Mouse (Mus musculus) embryo, embryonic 10 days (tissue): ENCODE results near the gene Slc1a3.

Experiments used
- DNase-seq: peaks from one replicate; pipeline ENCODE4 v3.0.0-alpha.2; 2015; ENCODE audit warnings: low spot score

Gene Slc1a3

DNA sequence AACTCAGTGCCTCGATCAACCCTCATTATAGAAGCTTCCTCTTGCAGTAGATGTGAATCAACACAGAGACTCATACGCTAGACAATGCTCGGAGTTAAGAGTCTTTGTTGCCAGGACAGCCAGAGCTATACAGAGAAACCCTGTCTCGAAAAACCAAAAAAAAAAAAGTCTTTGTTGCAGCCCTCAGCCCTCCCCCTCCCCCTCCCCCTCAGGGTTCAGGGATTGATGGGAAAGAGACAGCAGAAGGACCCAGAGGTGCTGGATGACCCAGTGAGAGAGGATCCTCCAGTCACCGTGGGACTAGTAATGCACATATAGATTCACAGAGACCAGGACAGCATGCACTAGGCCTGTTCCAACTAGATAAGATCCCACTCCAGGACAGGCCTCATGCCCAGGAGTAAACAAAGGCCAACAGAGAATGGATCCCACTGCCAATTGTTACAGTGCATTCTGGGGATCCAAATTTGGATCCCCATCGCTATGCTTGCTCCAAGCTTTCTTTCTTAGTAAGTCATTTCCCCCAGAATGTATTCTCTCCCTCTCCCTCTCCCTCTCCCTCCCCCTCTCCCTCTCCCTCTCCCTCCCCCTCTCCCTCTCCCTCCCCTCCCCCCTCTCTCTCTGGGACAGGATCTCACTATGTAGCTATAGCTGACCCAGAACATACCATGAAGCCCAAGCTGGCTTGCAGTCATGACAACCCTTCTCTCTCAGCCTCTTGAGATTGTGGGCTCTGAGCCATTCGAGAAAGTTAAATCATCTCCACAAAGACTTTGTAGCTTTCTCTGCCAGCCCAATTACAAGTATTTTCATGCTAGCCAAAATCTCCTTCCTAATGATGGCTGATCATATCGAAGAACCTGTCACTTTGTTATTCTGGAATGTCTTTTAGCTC lies 52.2 kb downstream of the Slc1a3 start:
- DNase-seq: no peak

DNA sequence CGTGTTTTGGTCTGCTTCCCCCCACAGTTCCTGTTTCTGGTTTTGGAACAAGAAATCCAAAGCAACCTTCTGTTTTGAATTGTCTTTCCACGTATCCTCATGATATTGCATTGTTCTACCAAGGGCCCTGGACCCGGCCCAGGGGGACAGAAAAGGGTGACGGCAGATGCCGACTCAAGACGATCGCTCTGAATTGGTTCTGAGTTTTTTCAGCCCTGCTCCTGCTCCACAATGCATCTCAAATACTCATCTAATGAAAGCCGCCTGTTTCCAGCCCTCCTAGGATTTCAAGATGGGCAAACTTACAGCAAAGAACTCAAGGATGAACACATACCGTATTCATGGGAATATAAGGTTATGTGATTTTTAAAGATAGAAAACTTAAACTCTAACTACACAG lies 55.3 kb downstream of the Slc1a3 start:
- no peak for DNase-seq

DNA sequence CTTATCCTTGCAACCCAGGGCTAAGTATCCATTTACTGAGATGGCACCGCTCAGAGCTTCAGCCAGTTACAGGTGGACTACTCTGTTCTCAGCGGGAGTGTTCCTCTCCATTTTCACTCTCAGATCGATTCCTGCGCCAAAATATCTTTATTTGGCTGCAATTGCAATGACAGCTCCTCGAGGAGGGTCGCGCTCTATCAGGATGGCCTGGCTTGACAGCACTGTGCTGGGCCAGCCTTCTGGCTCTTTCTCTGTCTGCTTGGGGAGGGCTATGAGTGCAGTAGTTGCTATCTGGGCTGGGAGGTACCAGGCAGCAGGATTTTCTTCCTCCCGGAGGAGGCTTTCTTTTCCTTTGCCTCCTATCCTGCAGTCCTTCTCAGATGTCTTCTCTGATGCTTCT lies 57.9 kb downstream of the Slc1a3 start:
- no peak for DNase-seq

- no peak for DNase-seq
Measured at GRCm38 (mm10) chr15:8643997-8644692, 66.4 kb downstream of the Slc1a3 start.

DNA sequence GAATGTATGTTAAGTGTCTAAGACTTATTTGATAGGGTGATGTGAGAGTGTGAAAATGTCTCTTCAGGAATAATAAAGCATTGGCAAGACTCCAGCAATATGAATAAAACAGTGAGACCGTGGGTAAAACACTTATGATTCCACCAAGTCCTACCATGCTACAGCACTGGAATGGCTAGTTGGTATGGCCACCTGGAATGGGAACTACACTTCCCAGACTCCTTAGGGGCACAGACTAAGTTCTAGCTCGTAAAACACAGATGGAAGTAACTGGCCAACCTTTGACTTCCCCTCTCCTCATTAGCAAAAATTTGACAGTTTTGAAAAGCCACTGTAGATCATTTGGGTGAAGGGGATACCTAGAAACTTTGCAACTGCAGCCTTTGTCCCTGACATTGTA lies 70.7 kb downstream of the Slc1a3 start:
- DNase-seq: no peak

DNA sequence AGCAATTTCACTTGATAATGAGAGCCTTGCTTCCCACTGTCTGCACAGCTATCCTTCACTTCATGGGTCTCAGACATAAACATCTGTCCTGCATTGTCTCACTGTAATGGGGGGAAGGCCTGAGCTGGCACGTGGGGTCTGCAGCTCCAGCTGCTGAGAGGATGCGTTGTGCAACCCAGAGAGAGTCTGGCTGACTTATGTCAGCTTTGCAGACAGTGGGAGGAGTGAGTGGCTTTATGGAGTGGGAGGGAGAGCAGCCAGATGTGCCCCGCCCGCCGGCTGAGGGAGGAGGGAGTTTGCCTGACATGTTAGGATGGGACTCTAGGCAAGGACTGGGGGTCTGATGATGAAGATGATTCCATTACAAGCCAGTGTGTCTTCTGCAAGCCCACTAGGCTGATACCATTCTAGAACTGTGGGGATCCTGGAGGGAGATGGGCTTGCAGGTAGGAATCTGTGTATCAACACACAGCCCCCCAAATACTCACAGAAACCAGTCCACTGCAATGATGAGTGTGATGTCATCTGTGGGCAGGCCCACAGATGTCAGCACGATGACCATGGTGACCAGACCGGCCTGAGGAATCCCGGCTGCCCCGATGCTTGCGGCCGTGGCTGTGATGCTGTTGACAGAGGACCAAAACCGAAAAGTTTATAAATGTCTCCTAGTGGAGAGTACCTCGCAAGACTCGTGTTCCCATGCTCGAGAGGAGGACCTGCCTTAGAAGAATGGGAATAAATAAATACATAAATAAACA lies 71.8 kb downstream of the Slc1a3 start:
- DNase-seq: no peak

DNA sequence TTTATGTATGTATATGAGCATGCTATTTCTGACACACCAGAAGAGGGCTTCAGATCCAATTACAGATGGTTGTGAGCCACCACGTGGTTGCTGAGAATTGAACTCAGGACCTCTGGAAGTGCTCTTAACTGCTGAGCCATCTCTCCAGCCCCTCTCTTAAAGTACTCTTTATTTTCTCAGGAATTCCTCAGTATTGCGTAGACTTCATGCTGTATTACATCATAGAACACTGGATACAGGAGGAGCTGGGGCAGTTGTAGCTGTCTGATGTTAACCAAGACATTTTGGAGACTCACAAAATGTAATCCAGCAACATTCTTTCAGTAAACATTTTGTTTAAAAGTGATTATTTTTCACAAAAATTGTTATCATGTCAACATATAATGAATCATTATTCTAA lies 73.3 kb downstream of the Slc1a3 start:
- no peak for DNase-seq

DNA sequence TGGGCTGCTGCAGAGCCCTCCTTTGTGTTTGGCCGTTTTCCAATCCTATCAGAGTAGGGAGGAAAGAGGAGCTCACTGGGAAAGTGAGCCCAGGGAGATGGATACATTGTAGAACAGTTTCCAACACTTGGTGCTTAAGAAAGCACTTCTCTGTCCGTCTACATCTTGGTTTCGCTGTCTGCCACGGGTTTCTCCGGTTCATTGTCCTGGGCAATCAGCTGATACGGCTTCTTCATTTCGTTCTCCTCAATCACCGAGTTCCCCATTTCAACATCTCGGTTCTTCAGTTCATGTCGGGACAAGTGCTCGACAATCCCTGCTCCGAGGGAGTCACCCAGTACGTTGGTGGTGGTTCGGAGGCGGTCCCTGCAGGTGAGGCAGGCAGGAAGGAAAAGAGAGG lies 74.6 kb downstream of the Slc1a3 start:
- DNase-seq: no peak

- DNase-seq: no peak
Measured at GRCm38 (mm10) chr15:8634807-8635206, 75.8 kb downstream of the Slc1a3 start.

GRCm38 (mm10) chr15:8634355-8634754 lies 76.2 kb downstream of the Slc1a3 start:
- DNase-seq: no peak

DNA sequence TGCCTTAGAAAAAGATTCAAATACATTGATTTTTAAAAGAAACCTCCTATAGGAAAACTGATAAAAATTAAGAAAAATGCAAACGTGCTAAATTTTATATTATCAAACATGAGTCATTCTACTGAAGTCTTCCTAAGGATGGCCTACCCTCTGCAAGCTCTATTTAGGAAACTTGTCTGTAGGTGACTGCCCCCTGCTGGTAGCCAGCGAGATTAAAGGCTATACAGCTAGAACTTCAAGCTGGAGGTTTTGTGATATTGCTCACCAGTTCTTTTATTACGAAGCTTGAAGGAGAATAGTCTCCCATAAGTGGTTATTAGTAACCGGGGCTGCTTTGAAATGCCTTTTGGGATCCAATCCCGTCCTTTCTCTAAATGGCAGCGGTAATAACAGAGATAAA lies 77.2 kb downstream of the Slc1a3 start:
- DNase-seq: peak; percentile 69

DNA sequence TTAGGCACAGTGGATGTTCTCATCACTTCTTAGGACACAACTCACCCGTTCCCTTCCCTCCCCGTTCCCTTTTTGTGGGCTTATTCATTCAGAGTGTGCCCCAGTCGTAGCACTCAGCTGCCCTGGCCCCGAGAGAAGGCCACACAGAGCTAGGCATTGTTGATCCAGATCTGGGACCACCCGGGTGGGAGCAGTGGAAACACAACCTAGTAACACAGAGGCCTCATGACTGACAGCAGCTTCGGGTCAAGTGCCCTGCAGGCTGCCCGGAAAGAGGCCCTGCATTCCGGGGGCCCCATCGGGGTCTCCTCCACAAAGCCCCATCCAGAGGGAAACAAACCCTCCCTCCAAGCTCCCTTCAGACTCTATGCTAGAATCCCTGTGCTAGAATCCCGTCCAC lies 78.2 kb downstream of the Slc1a3 start:
- peak; percentile 84 for DNase-seq

DNA sequence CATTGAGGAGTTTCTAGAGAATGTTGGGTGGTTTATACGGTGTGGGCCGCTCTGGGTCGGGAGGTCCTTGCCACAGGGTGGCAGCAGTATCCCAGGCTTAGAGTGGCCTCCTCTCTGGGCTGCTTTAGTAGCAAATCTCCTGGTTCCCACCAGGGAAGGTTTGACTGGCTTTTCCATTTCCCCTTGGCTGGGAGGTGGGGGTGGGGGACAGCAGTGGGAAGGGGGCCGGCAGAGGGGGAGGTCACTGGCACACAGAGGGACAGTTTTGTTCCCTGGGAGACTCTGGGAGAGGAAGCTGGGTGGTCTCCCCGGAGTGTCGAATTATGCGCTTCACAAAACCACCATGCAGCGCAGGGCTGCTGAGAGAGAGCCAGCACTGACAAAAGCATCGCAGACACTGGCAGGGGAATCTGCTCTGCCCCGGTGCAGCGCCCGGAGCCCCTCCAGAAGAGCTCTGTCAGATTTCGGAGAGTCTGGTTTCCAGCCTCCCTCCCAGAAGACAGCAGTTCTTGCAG lies 81.2 kb downstream of the Slc1a3 start:
- DNase-seq: peak; percentile 89

DNA sequence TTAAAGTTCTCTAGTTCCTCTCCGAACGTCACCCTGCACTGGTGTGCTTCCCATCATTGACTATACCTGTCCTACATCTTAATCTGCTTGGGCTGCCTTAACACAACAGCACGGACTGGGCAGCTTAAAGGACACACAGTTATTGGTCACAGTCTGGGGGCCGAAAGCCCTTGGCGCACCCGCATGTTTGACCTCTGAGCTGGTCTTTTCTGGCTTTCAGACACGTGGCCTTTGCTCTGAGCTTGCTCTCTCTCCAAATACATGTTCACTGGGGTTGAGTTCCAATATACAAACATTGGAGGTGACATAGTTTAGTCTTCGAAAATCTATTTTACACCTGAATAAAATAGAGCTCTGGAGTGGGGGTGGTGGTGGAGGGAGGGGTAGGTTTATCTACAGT lies 82.4 kb downstream of the Slc1a3 start:
- DNase-seq: no peak

- peak; percentile 87 for DNase-seq
Measured at GRCm38 (mm10) chr15:8627097-8627537, 83.4 kb downstream of the Slc1a3 start.

DNA sequence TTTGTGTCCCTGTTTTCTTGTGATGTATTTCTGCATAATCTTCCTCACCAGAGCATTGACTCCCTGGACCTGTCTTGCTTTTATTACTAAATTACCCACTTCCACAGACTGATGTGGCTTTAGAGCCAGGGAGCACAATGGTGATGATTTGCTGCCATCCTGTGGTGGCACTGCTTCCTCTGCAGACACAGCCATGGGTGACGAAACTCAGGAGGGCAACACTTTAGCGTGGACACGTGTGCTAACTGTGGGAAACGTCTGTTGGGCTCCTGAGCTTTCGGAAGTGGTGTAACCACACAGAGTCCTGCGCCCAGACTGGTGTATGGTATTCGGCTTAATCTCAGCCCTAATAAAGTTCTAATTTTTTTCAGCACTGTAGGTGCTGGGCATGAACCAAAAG lies 85.2 kb downstream of the Slc1a3 start:
- peak; percentile 68 for DNase-seq

DNA sequence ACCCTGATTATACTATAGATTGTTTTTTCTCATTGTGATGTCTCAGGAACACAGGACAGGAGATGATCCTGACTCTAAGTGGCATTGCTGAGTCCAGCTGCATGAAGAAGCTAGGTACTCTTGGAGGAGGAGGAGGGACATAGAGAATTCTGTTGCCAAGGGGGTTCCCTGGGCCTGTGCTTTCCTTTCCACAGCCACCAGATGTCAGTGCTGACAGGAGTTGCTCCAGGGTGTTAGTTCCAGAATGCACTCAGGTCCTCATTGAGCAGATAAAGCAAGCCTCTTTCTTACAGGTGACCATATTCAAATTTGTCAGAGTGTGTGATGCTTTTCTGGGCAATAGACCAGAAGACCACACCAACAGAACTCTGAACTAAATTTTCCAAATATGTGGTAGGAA lies 86.7 kb downstream of the Slc1a3 start:
- no peak for DNase-seq

DNA sequence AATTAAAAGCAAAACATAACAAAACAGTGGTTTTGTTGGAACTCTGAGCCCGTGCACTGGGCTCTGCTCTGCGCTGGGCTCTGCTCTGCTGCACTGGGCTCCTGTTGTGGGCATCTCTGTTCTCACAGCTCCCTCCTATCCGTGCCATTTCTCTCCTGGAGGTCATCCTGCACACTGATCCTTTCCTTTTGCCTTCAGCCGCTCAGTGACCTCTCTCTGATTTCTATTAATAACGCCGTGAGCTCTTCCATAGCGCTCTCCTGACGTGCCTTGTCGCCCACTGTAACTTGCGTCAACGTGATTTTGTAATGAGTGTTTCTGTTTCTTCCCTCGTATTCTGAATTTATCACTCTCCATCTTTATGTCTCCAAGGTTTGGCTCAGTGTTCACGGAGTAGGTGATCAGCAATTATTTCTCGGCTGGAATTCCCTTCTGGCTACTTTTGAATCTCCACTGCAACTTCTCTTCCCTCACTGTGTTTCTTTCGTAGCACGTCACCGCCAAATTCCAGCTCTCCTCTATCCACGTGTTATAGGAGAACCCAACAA lies 91.0 kb downstream of the Slc1a3 start:
- DNase-seq: no peak

- DNase-seq: no peak
Measured at GRCm38 (mm10) chr15:8616290-8616689, 94.3 kb downstream of the Slc1a3 start.

- no peak for DNase-seq
Measured at GRCm38 (mm10) chr15:8615511-8616224, 94.9 kb downstream of the Slc1a3 start.

GRCm38 (mm10) chr15:8614701-8615100 lies 95.9 kb downstream of the Slc1a3 start:
- no peak for DNase-seq
